Mouse (Mus musculus): ENCODE measurements around the gene Bcl11a. TPM values are rescaled to one million over a fixed set of nuclear protein-coding genes. Genes with fewer than 3 reads are reported as not detected.

Gene Bcl11a
- total and polyA plus RNA-seq, 3 experiments = 25.4 to 93.2 (median 53.5) TPM

DNA sequence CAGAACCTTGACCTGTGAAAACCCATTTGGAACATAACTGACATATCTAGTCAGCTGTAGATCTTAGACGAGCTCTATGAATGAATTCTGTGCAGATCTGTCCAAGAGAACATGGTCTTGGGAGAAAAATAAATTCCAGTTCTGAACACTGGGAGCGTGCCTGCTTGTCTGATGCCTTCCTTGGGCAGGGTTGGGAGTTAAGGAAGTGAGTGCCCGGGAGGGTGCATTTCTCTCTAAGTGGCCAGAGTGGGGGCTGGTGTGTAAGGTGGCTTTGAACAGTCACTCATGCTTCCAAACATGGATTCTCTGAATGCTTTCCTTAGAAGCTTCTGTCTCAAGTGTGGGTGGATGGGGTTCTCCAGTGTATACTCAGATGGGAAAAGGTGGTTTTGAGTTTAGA, 31.1 kb downstream of the Bcl11a start:
- Histone ChIP-seq H3K9me3 (replicated peaks) (no peaks in the 10 kb centered on the region), H3K4me3 (ENCODE audit: low read depth, low read length) (no peak overlapping the region), H3K4me1 (ENCODE audit: insufficient read depth, low read depth, low read length) (peaks cover 75% of the 10 kb centered on the region), H3K27me3 (ENCODE audit: insufficient read depth, low read length) (no peaks in the 10 kb centered on the region), H3K36me3 (replicated peaks) (peaks cover 71% of the 10 kb centered on the region)
- no peak for ATAC-seq (ENCODE audit: extremely low read depth, insufficient number of reproducible peaks, low FRiP score, poor library complexity, severe bottlenecking)
- no peak for DNase-seq (ENCODE audit: low spot score)
- TF ChIP-seq TAL1 (conservative IDR thresholded peaks at IDR 0.05; ENCODE audit: low read depth, low read length) (no peak), GATA1 (IDR thresholded peaks at IDR 0.05; ENCODE audit: borderline replicate concordance, low read length) (no peak), CTCF (IDR thresholded peaks at IDR 0.05; ENCODE audit: low read depth, low read length) (no peak), POLR2AphosphoS5 (IDR thresholded peaks at IDR 0.05; ENCODE audit: insufficient replicate concordance, low read depth, low read length) (no peak), GATA2 (IDR thresholded peaks at IDR 0.05; ENCODE audit: borderline replicate concordance, low read depth, low read length) (no peak)

DNA sequence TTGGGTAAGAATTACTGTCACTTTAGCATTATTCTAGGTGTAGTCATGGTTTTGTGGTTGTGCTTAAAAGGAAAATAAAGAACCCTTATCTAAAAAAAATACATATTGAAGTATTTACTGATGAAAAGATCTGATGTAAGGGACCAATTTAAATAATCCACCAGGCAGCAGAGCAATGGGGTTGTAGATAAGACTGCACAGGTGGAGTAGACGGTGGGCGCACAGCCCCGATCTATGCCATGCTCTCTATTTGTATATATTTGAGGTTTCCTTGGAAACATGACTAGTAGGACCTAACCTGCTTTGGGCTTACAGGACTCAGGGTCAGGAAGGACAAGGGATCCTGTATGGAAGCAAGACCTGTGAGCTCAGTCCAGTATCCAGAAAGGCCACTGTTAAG, 31.5 kb downstream of the Bcl11a start:
- Histone ChIP-seq H3K36me3 (replicated peaks) (peaks cover 72% of the 10 kb centered on the region), H3K4me3 (ENCODE audit: low read depth, low read length) (no peak overlapping the region), H3K4me1 (ENCODE audit: insufficient read depth, low read depth, low read length) (peaks cover 75% of the 10 kb centered on the region), H3K27me3 (ENCODE audit: insufficient read depth, low read length) (no peaks in the 10 kb centered on the region), H3K9me3 (replicated peaks) (no peaks in the 10 kb centered on the region)
- no peak for DNase-seq (ENCODE audit: low spot score)
- TF ChIP-seq CTCF (IDR thresholded peaks at IDR 0.05; ENCODE audit: low read depth, low read length) = no peak
- TF ChIP-seq GATA2 (IDR thresholded peaks at IDR 0.05; ENCODE audit: borderline replicate concordance, low read depth, low read length) = no peak
- no peak for TF ChIP-seq POLR2AphosphoS5 (IDR thresholded peaks at IDR 0.05; ENCODE audit: insufficient replicate concordance, low read depth, low read length)
- TF ChIP-seq TAL1 (conservative IDR thresholded peaks at IDR 0.05; ENCODE audit: low read depth, low read length) = no peak
- no peak for TF ChIP-seq GATA1 (IDR thresholded peaks at IDR 0.05; ENCODE audit: borderline replicate concordance, low read length)
- no peak; the same call in 1 of the 2 replicates for ATAC-seq (ENCODE audit: extremely low read depth, insufficient number of reproducible peaks, low FRiP score, poor library complexity, severe bottlenecking)

DNA sequence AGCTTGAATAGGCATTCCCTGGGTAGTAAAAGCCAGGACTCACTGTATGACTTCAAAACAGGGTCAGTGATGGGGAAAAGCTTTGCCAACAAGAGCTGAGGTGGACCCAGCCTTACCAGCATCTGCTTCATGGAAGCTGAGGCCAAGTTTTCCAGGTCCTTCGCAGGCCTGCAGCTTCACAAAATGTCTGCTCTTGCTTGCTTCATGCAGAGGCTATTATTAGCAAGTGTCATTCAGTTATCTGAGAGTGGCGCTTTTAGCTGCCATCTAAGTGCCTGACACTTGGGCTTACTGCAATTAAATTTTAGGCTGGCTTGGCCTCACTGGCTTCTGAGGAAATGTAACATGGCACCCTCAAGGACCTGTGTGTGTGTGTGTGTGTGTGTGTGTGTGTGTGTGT, 32.3 kb downstream of the Bcl11a start:
- H3K9me3 ChIP-seq (replicated peaks) = no peaks in the 10 kb centered on the region
- H3K27me3 ChIP-seq (ENCODE audit: insufficient read depth, low read length) = no peaks in the 10 kb centered on the region
- no peak for TF ChIP-seq TAL1 (conservative IDR thresholded peaks at IDR 0.05; ENCODE audit: low read depth, low read length)
- no peak for TF ChIP-seq GATA2 (IDR thresholded peaks at IDR 0.05; ENCODE audit: borderline replicate concordance, low read depth, low read length)
- TF ChIP-seq POLR2AphosphoS5 (IDR thresholded peaks at IDR 0.05; ENCODE audit: insufficient replicate concordance, low read depth, low read length) = no peak
- no peak for TF ChIP-seq CTCF (IDR thresholded peaks at IDR 0.05; ENCODE audit: low read depth, low read length)
- no peak for TF ChIP-seq GATA1 (IDR thresholded peaks at IDR 0.05; ENCODE audit: borderline replicate concordance, low read length)
- peaks cover 77% of the 10 kb centered on the region for H3K4me1 ChIP-seq (ENCODE audit: insufficient read depth, low read depth, low read length)
- peaks cover 76% of the 10 kb centered on the region for H3K36me3 ChIP-seq (replicated peaks)
- H3K4me3 ChIP-seq (ENCODE audit: low read depth, low read length) = no peak overlapping the region
- ATAC-seq (ENCODE audit: extremely low read depth, insufficient number of reproducible peaks, low FRiP score, poor library complexity, severe bottlenecking) (no peak), DNase-seq (ENCODE audit: low spot score) (no peak)

DNA sequence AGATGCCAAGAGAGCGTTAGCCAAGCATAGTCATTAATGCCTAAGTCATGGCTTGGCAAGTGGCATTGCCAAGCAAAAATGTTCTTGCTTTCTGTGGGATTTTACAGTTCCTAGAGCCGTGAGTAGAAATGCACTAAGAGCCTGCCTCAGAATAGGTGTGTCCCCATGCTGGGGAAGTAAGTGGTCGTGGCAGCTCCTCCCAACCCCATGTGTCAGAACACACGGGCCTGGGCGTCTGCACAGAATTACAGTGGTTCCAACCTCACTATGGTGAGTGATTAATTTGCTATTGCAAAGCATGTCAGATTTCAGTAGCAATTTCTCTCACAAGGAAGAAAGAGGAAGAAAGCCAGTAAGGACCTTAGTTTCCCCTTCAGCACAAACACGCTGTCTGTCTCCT, 33.9 kb downstream of the Bcl11a start:
- H3K9me3 ChIP-seq (replicated peaks) = no peaks in the 10 kb centered on the region
- no peak for TF ChIP-seq POLR2AphosphoS5 (IDR thresholded peaks at IDR 0.05; ENCODE audit: insufficient replicate concordance, low read depth, low read length)
- no peak for TF ChIP-seq GATA1 (IDR thresholded peaks at IDR 0.05; ENCODE audit: borderline replicate concordance, low read length)
- TF ChIP-seq GATA2 (IDR thresholded peaks at IDR 0.05; ENCODE audit: borderline replicate concordance, low read depth, low read length) = no peak
- H3K4me3 ChIP-seq (ENCODE audit: low read depth, low read length) = no peak overlapping the region
- H3K4me1 ChIP-seq (ENCODE audit: insufficient read depth, low read depth, low read length) = peaks cover 80% of the 10 kb centered on the region
- peaks cover 80% of the 10 kb centered on the region for H3K36me3 ChIP-seq (replicated peaks)
- no peaks in the 10 kb centered on the region for H3K27me3 ChIP-seq (ENCODE audit: insufficient read depth, low read length)
- DNase-seq (ENCODE audit: low spot score) = no peak
- ATAC-seq (ENCODE audit: extremely low read depth, insufficient number of reproducible peaks, low FRiP score, poor library complexity, severe bottlenecking) = no peak

DNA sequence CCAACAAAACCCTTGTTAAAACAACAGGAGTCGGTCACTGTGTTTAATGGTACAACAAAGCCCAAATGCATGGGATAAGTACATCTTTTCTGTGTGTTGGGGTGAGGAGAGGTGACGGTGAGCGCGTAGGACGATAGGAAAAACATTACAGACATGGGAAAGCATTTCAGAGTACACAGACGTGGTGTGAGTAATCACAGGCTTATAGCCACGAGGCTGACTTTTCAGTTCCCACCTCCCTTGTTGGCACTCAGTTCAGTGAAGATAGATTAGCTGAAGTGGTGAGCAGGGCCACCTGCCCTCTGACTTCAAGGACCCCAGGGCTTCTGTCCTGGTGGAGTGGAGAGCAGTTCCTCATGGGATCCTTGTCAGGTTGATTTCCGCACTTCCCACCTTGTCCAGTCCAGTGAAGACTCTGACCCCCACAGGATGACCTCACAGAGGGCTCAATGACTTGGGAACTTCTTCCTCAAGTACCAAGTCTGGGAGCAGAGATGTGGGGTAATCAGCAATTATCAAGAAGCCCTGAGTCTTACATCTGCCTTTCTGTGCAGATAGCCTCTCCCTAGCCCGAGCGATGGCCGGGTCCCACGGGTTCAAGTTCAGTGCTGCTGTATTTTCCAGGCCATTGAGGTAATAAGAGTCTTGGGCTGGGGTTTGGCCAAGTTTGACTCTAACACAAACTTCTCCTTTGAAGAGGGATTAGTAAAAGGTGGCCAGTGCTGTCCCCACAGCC, 37.3 kb downstream of the Bcl11a start:
- H3K27me3 ChIP-seq (ENCODE audit: insufficient read depth, low read length) = no peaks in the 10 kb centered on the region
- H3K4me3 ChIP-seq (ENCODE audit: low read depth, low read length) = no peak overlapping the region
- DNase-seq (ENCODE audit: low spot score) (no peak), ATAC-seq (ENCODE audit: extremely low read depth, insufficient number of reproducible peaks, low FRiP score, poor library complexity, severe bottlenecking) (no peak)
- TF ChIP-seq GATA2 (IDR thresholded peaks at IDR 0.05; ENCODE audit: borderline replicate concordance, low read depth, low read length) = no peak
- no peak for TF ChIP-seq CTCF (IDR thresholded peaks at IDR 0.05; ENCODE audit: low read depth, low read length)
- TF ChIP-seq POLR2AphosphoS5 (IDR thresholded peaks at IDR 0.05; ENCODE audit: insufficient replicate concordance, low read depth, low read length) = no peak
- TF ChIP-seq TAL1 (conservative IDR thresholded peaks at IDR 0.05; ENCODE audit: low read depth, low read length) = no peak
- no peak for TF ChIP-seq GATA1 (IDR thresholded peaks at IDR 0.05; ENCODE audit: borderline replicate concordance, low read length)
- peaks cover 82% of the 10 kb centered on the region for H3K4me1 ChIP-seq (ENCODE audit: insufficient read depth, low read depth, low read length)
- peaks cover 90% of the 10 kb centered on the region for H3K36me3 ChIP-seq (replicated peaks)
- H3K9me3 ChIP-seq (replicated peaks) = no peaks in the 10 kb centered on the region

DNA sequence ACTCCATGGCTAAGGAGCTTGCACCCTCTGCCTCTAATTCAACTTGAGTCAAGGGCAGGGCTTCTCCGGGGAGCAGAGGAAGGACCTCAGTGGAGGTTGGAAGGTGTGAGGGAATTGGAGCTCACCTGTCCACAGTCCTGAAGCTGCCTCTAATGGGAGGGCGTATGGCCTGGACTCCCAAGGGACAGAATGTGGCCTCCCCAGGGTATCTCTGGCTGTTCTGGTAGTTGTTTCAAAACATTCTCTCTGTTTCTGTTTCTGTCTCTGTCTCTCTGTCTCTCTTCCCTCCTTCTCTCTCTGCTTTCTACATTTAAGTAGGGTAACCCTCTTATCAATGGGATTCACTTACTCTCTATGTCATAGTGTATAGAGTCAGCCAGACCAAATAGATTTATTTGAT, 38.2 kb downstream of the Bcl11a start:
- Histone ChIP-seq H3K4me3 (ENCODE audit: low read depth, low read length) (no peak overlapping the region), H3K9me3 (replicated peaks) (no peaks in the 10 kb centered on the region), H3K4me1 (ENCODE audit: insufficient read depth, low read depth, low read length) (peaks cover 83% of the 10 kb centered on the region), H3K36me3 (replicated peaks) (peaks cover 91% of the 10 kb centered on the region), H3K27me3 (ENCODE audit: insufficient read depth, low read length) (no peaks in the 10 kb centered on the region)
- DNase-seq (ENCODE audit: low spot score) (no peak), ATAC-seq (ENCODE audit: extremely low read depth, insufficient number of reproducible peaks, low FRiP score, poor library complexity, severe bottlenecking) (no peak)
- no peak for TF ChIP-seq GATA2 (IDR thresholded peaks at IDR 0.05; ENCODE audit: borderline replicate concordance, low read depth, low read length)
- TF ChIP-seq POLR2AphosphoS5 (IDR thresholded peaks at IDR 0.05; ENCODE audit: insufficient replicate concordance, low read depth, low read length) = no peak
- no peak for TF ChIP-seq CTCF (IDR thresholded peaks at IDR 0.05; ENCODE audit: low read depth, low read length)
- TF ChIP-seq TAL1 (conservative IDR thresholded peaks at IDR 0.05; ENCODE audit: low read depth, low read length) = no peak
- TF ChIP-seq GATA1 (IDR thresholded peaks at IDR 0.05; ENCODE audit: borderline replicate concordance, low read length) = no peak

Measured in G1E (cell line).